Mouse (Mus musculus): ENCODE measurements around the gene Ankrd53.

Gene Ankrd53

GRCm38 (mm10) chr6:83762344-83762743 lies at the start of gene Ankrd53:
TSS of gene Ankrd53 (plus strand) at chr6:83762644.
- DNase-seq (ENCODE audit: low read depth, low spot score) = no peak

GRCm38 (mm10) chr6:83713271-83714136 lies 48.9 kb upstream of the Ankrd53 start:
- DNase-seq (ENCODE audit: low read depth, low spot score) = no peak

GRCm38 (mm10) chr6:83714221-83715123 lies 48.0 kb upstream of the Ankrd53 start:
- no peak for DNase-seq (ENCODE audit: low read depth, low spot score)

GRCm38 (mm10) chr6:83715461-83716196 lies 46.8 kb upstream of the Ankrd53 start:
- DNase-seq (ENCODE audit: low read depth, low spot score) = no peak

GRCm38 (mm10) chr6:83717026-83717425 lies 45.4 kb upstream of the Ankrd53 start:
- no peak for DNase-seq (ENCODE audit: low read depth, low spot score)

GRCm38 (mm10) chr6:83722526-83722925 lies 39.9 kb upstream of the Ankrd53 start:
- DNase-seq (ENCODE audit: low read depth, low spot score) = no peak

GRCm38 (mm10) chr6:83727178-83727577 lies 35.3 kb upstream of the Ankrd53 start:
- no peak for DNase-seq (ENCODE audit: low read depth, low spot score)

- no peak for DNase-seq (ENCODE audit: low read depth, low spot score)
Observed at GRCm38 (mm10) chr6:83728488-83728887, 34.0 kb upstream of the Ankrd53 start.

GRCm38 (mm10) chr6:83729350-83729970 lies 33.0 kb upstream of the Ankrd53 start:
- DNase-seq (ENCODE audit: low read depth, low spot score) = no peak

- no peak for DNase-seq (ENCODE audit: low read depth, low spot score)
Observed at GRCm38 (mm10) chr6:83731128-83731527, 31.3 kb upstream of the Ankrd53 start.

GRCm38 (mm10) chr6:83737311-83737710 lies 25.1 kb upstream of the Ankrd53 start:
- no peak for DNase-seq (ENCODE audit: low read depth, low spot score)

GRCm38 (mm10) chr6:83738596-83738995 lies 23.8 kb upstream of the Ankrd53 start:
- no peak for DNase-seq (ENCODE audit: low read depth, low spot score)

GRCm38 (mm10) chr6:83742761-83743160 lies 19.7 kb upstream of the Ankrd53 start, which contains the start of gene Atp6v1b1:
TSS of gene Atp6v1b1 (plus strand) at chr6:83742990.
- no peak for DNase-seq (ENCODE audit: low read depth, low spot score)

GRCm38 (mm10) chr6:83743212-83743611 lies 19.2 kb upstream of the Ankrd53 start:
- no peak for DNase-seq (ENCODE audit: low read depth, low spot score)

GRCm38 (mm10) chr6:83744126-83744525 lies 18.3 kb upstream of the Ankrd53 start:
- no peak for DNase-seq (ENCODE audit: low read depth, low spot score)

GRCm38 (mm10) chr6:83744557-83744956 lies 17.9 kb upstream of the Ankrd53 start:
- DNase-seq (ENCODE audit: low read depth, low spot score) = no peak

GRCm38 (mm10) chr6:83745466-83745865 lies 17.0 kb upstream of the Ankrd53 start:
- no peak for DNase-seq (ENCODE audit: low read depth, low spot score)

- DNase-seq (ENCODE audit: low read depth, low spot score) = no peak
Observed at GRCm38 (mm10) chr6:83749286-83749685, 13.2 kb upstream of the Ankrd53 start.

- no peak for DNase-seq (ENCODE audit: low read depth, low spot score)
Observed at GRCm38 (mm10) chr6:83750171-83750684, 12.2 kb upstream of the Ankrd53 start.

- DNase-seq (ENCODE audit: low read depth, low spot score) = no peak
Observed at GRCm38 (mm10) chr6:83756051-83756450, 6.4 kb upstream of the Ankrd53 start.

- DNase-seq (ENCODE audit: low read depth, low spot score) = no peak
Observed at GRCm38 (mm10) chr6:83762880-83763431, 512 bp downstream of the Ankrd53 start.

Measured in telencephalon, adult 2 months (tissue).